Mouse (Mus musculus): Measurements from ENCODE around the gene Rps6ka5.

Rps6ka5 gene

GRCm38 (mm10) chr12:100724606-100725457, 2.0 kb downstream of the Rps6ka5 start:
- in situ Hi-C loops (cut with MboI) = no loop called here

GRCm38 (mm10) chr12:100724182-100724581, 2.6 kb downstream of the Rps6ka5 start:
- in situ Hi-C loops (cut with MboI) = no loop called here

- in situ Hi-C loops (cut with MboI) = no loop called here
Observed at GRCm38 (mm10) chr12:100720801-100721200, 6.0 kb downstream of the Rps6ka5 start.

- in situ Hi-C loops (cut with MboI) = no loop called here
Observed at GRCm38 (mm10) chr12:100717446-100717845, 9.3 kb downstream of the Rps6ka5 start.

GRCm38 (mm10) chr12:100716969-100717368, 9.8 kb downstream of the Rps6ka5 start:
- in situ Hi-C loops (cut with MboI) = no loop called here

- in situ Hi-C loops (cut with MboI) = no loop called here
Observed at GRCm38 (mm10) chr12:100711819-100712218, 15.0 kb downstream of the Rps6ka5 start.

- in situ Hi-C loops (cut with MboI) = no loop called here
Observed at GRCm38 (mm10) chr12:100711116-100711691, 15.6 kb downstream of the Rps6ka5 start.

GRCm38 (mm10) chr12:100710432-100710831, 16.4 kb downstream of the Rps6ka5 start:
- in situ Hi-C loops (cut with MboI) = no loop called here

GRCm38 (mm10) chr12:100707312-100707711, 19.5 kb downstream of the Rps6ka5 start:
- in situ Hi-C loops (cut with MboI) = no loop called here

- in situ Hi-C loops (cut with MboI) = no loop called here
Observed at GRCm38 (mm10) chr12:100705057-100705722, 21.6 kb downstream of the Rps6ka5 start.

- in situ Hi-C loops (cut with MboI) = no loop called here
Observed at GRCm38 (mm10) chr12:100698019-100698418, 28.8 kb downstream of the Rps6ka5 start.

GRCm38 (mm10) chr12:100696621-100697020, 30.2 kb downstream of the Rps6ka5 start:
- in situ Hi-C loops (cut with MboI) = no loop called here

GRCm38 (mm10) chr12:100695252-100695651, 31.5 kb downstream of the Rps6ka5 start:
- in situ Hi-C loops (cut with MboI) = no loop called here

- in situ Hi-C loops (cut with MboI) = no loop called here
Observed at GRCm38 (mm10) chr12:100692208-100692607, 34.6 kb downstream of the Rps6ka5 start.

- in situ Hi-C loops (cut with MboI) = no loop called here
Observed at GRCm38 (mm10) chr12:100690444-100690843, 36.3 kb downstream of the Rps6ka5 start.

- in situ Hi-C loops (cut with MboI) = no loop called here
Observed at GRCm38 (mm10) chr12:100688177-100688576, 38.6 kb downstream of the Rps6ka5 start.

GRCm38 (mm10) chr12:100687001-100687400, 39.8 kb downstream of the Rps6ka5 start:
- in situ Hi-C loops (cut with MboI) = no loop called here

GRCm38 (mm10) chr12:100681752-100682151, 45.0 kb downstream of the Rps6ka5 start:
- in situ Hi-C loops (cut with MboI) = no loop called here

GRCm38 (mm10) chr12:100681241-100681640, 45.5 kb downstream of the Rps6ka5 start:
- in situ Hi-C loops (cut with MboI) = no loop called here

- in situ Hi-C loops (cut with MboI) = no loop called here
Observed at GRCm38 (mm10) chr12:100680676-100681075, 46.1 kb downstream of the Rps6ka5 start.

- in situ Hi-C loops (cut with MboI) = no loop called here
Observed at GRCm38 (mm10) chr12:100670647-100671199, 56.1 kb downstream of the Rps6ka5 start.

GRCm38 (mm10) chr12:100665294-100665693, 61.5 kb downstream of the Rps6ka5 start:
- in situ Hi-C loops (cut with MboI) = no loop called here

Data from mature B cell (primary cell).